Mouse (Mus musculus) myocyte (in vitro differentiated cells): ENCODE results near the gene Rasgrf2. TPM values are rescaled to one million over a fixed set of nuclear protein-coding genes. Genes with fewer than 3 reads are reported as not detected.

Source experiments
- H3K27me3 ChIP-seq: one replicate; pipeline ENCODE4 v1.6.1; 2011; ENCODE audit not compliant: control insufficient read depth, insufficient read depth, insufficient read length
- H3K36me3 ChIP-seq: one replicate; pipeline ENCODE4 v1.6.1; 2011; ENCODE audit not compliant: control insufficient read depth, insufficient read depth
- H3K4me2 ChIP-seq: one replicate; pipeline ENCODE4 v1.6.1; 2011; ENCODE audit warnings: low read depth, control low read depth
- H3K4me3 ChIP-seq: one replicate; pipeline ENCODE4 v1.5.1; 2011; ENCODE audit warnings: mild to moderate bottlenecking, control low read depth, moderate library complexity
- H3K79me2 ChIP-seq: one replicate; pipeline ENCODE4 v1.6.1; 2011; ENCODE audit not compliant: control insufficient read depth, insufficient read depth
- H3ac ChIP-seq: one replicate; pipeline ENCODE4 v1.6.1; 2011; ENCODE audit not compliant: control insufficient read depth, insufficient read length
- CEBPB ChIP-seq: IDR thresholded peaks from 2 replicates; pipeline ENCODE4 v1.6.1; 2011; ENCODE audit warnings: mild to moderate bottlenecking, moderate library complexity; ENCODE audit not compliant: poor library complexity, insufficient read depth, severe bottlenecking
- E2F4 ChIP-seq: IDR thresholded peaks from one replicate; pipeline ENCODE4 v1.6.1; 2011; ENCODE audit warnings: mild to moderate bottlenecking, control low read depth, moderate library complexity; ENCODE audit not compliant: insufficient read depth
- MAX ChIP-seq: IDR thresholded peaks from one replicate; pipeline ENCODE4 v1.6.1; 2011; ENCODE audit warnings: low read depth, mild to moderate bottlenecking, control low read depth
- MYOD1 ChIP-seq, 3 experiments: IDR thresholded peaks; one replicate each; pipeline ENCODE4 v1.6.1; 2011; ENCODE audit warnings: control low read depth in 2 of 3, low read depth in 2 of 3, mild to moderate bottlenecking in 2 of 3, moderate library complexity in 1 of 3; ENCODE audit not compliant: insufficient read length in 2 of 3, control insufficient read depth in 1 of 3
- MYOG ChIP-seq, 3 experiments: IDR thresholded peaks; one replicate each; pipeline ENCODE4 v1.6.1; 2011; ENCODE audit warnings: control low read depth in 2 of 3, low read depth in 2 of 3, mild to moderate bottlenecking in 2 of 3; ENCODE audit not compliant: insufficient read length in 2 of 3, control insufficient read depth in 1 of 3, insufficient read depth in 1 of 3
- POLR2A ChIP-seq: IDR thresholded peaks from one replicate; pipeline ENCODE4 v1.6.1; 2011; ENCODE audit warnings: low read depth, mild to moderate bottlenecking, control low read depth, moderate library complexity; ENCODE audit not compliant: insufficient read length
- POLR2AphosphoS2 ChIP-seq: IDR thresholded peaks from one replicate; pipeline ENCODE4 v1.6.1; 2011; ENCODE audit warnings: low read depth, control low read depth; ENCODE audit not compliant: insufficient read length
- REST ChIP-seq: IDR thresholded peaks from one replicate; pipeline ENCODE4 v1.6.1; 2011; ENCODE audit warnings: mild to moderate bottlenecking, control low read depth, moderate library complexity; ENCODE audit not compliant: insufficient read depth, insufficient read length
- SRF ChIP-seq: IDR thresholded peaks from one replicate; pipeline ENCODE4 v1.6.1; 2011; ENCODE audit warnings: low read depth; ENCODE audit not compliant: control insufficient read depth, insufficient read length
- TCF12 ChIP-seq: IDR thresholded peaks from one replicate; pipeline ENCODE4 v1.6.1; 2011; ENCODE audit warnings: mild to moderate bottlenecking, control low read depth; ENCODE audit not compliant: poor library complexity, insufficient read depth, severe bottlenecking
- TCF3 ChIP-seq: IDR thresholded peaks from one replicate; pipeline ENCODE4 v1.6.1; 2011; ENCODE audit warnings: low read depth, control low read depth; ENCODE audit not compliant: insufficient read length
- USF1 ChIP-seq: IDR thresholded peaks from one replicate; pipeline ENCODE4 v1.6.1; 2011; ENCODE audit warnings: low read depth, mild to moderate bottlenecking, control low read depth, moderate library complexity
- polyA plus RNA-seq: library from polyadenylated mRNA; unstranded; fragments of >200 nt; fragmentation: generic; extraction: Trizol; gene quantifications from one replicate; pipeline ENCODE4 v1.2.1, GENCODE M21; 2012; ENCODE audit warnings: missing spikeins

The Rasgrf2 gene
- polyA plus RNA-seq, 1 experiment: 0.07 TPM

- Histone ChIP-seq H3K4me2 (no peak overlapping the region), H3K79me2 (no peaks in the 10 kb centered on the region), H3K4me3 (no peak overlapping the region), H3K27me3 (no peaks in the 10 kb centered on the region), H3K36me3 (no peaks in the 10 kb centered on the region), H3ac (no peak overlapping the region)
- TF ChIP-seq TCF12: no peak
- no peak for TF ChIP-seq MAX
- no peak for TF ChIP-seq MYOD1 (IDR thresholded peaks at IDR 0.05; ENCODE audit: control insufficient read depth in 1 of 3, insufficient read length in 2 of 3, low read depth in 2 of 3)
- no peak for TF ChIP-seq TCF3
- TF ChIP-seq POLR2A: no peak
- no peak for TF ChIP-seq CEBPB
- no peak for TF ChIP-seq USF1
- no peak for TF ChIP-seq MYOG (IDR thresholded peaks at IDR 0.05; ENCODE audit: control insufficient read depth in 1 of 3, insufficient read depth in 1 of 3, insufficient read length in 2 of 3, low read depth in 2 of 3)
- no peak for TF ChIP-seq SRF
- no peak for TF ChIP-seq POLR2AphosphoS2
- no peak for TF ChIP-seq REST
- no peak for TF ChIP-seq E2F4
Measured at GRCm38 (mm10) chr13:91976541-91976940, 154.9 kb downstream of the Rasgrf2 start.

- H3K4me3 ChIP-seq: no peak overlapping the region
- H3ac ChIP-seq: no peak overlapping the region
- no peaks in the 10 kb centered on the region for H3K36me3 ChIP-seq
- H3K27me3 ChIP-seq: no peaks in the 10 kb centered on the region
- H3K4me2 ChIP-seq: no peak overlapping the region
- H3K79me2 ChIP-seq: no peaks in the 10 kb centered on the region
- TF ChIP-seq SRF: no peak
Measured at GRCm38 (mm10) chr13:91974154-91974553, 157.3 kb downstream of the Rasgrf2 start.

GRCm38 (mm10) chr13:91971246-91971645 lies 160.2 kb downstream of the Rasgrf2 start:
- no peak overlapping the region for H3K4me3 ChIP-seq
- no peak overlapping the region for H3ac ChIP-seq
- H3K36me3 ChIP-seq: no peaks in the 10 kb centered on the region
- TF ChIP-seq TCF3 (no peak), POLR2AphosphoS2 (no peak), MAX (no peak), MYOD1 (IDR thresholded peaks at IDR 0.05; ENCODE audit: control insufficient read depth in 1 of 3, insufficient read length in 2 of 3, low read depth in 2 of 3) (no peak), REST (no peak), SRF (no peak), CEBPB (no peak), POLR2A (no peak), USF1 (no peak), E2F4 (no peak)
- no peak overlapping the region for H3K4me2 ChIP-seq
- H3K79me2 ChIP-seq: no peaks in the 10 kb centered on the region
- no peaks in the 10 kb centered on the region for H3K27me3 ChIP-seq

- H3K4me3 ChIP-seq: no peak overlapping the region
- peak overlapping the region; percentile 50 for H3K4me2 ChIP-seq
- no peaks in the 10 kb centered on the region for H3K27me3 ChIP-seq
- no peaks in the 10 kb centered on the region for H3K36me3 ChIP-seq
- TF ChIP-seq MYOD1 (IDR thresholded peaks at IDR 0.05; ENCODE audit: control insufficient read depth in 1 of 3, insufficient read length in 2 of 3, low read depth in 2 of 3) (peak in 2 of 3 experiments; percentile 74 to 75), MYOG (IDR thresholded peaks at IDR 0.05; ENCODE audit: control insufficient read depth in 1 of 3, insufficient read depth in 1 of 3, insufficient read length in 2 of 3, low read depth in 2 of 3) (peak in 2 of 3 experiments; percentile 64 to 82), TCF3 (no peak)
- no peaks in the 10 kb centered on the region for H3K79me2 ChIP-seq
- H3ac ChIP-seq: no peak overlapping the region
Measured at GRCm38 (mm10) chr13:91956474-91956873, 175.0 kb downstream of the Rasgrf2 start.

- Histone ChIP-seq H3K36me3 (no peaks in the 10 kb centered on the region), H3K4me3 (no peak overlapping the region), H3K27me3 (no peaks in the 10 kb centered on the region), H3K4me2 (peak overlapping the region; percentile 50), H3ac (no peak overlapping the region), H3K79me2 (no peaks in the 10 kb centered on the region)
- TF ChIP-seq MYOD1 (IDR thresholded peaks at IDR 0.05; ENCODE audit: control insufficient read depth in 1 of 3, insufficient read length in 2 of 3, low read depth in 2 of 3) (peak in 1 of 3 experiments; percentile 27), POLR2A (no peak), TCF3 (no peak), CEBPB (no peak), REST (no peak), SRF (no peak), USF1 (peak; percentile 67), MYOG (IDR thresholded peaks at IDR 0.05; ENCODE audit: control insufficient read depth in 1 of 3, insufficient read depth in 1 of 3, insufficient read length in 2 of 3, low read depth in 2 of 3) (peak in 2 of 3 experiments; percentile 9 to 17), TCF12 (no peak)
Measured at GRCm38 (mm10) chr13:91955646-91956045, 175.8 kb downstream of the Rasgrf2 start.
